Mouse (Mus musculus) bone marrow, adult 2 months (tissue): ENCODE data around the gene Samd14. TPM values are rescaled to one million over a fixed set of nuclear protein-coding genes. Genes with fewer than 3 reads are reported as not detected.
A peak's percentile ranks its signal among the peaks of the same experiment; 100 is the strongest.
"Not testable (repeated sequence)": the region's sequence is repeated elsewhere in the genome, so short reads cannot be mapped to it uniquely, and the experiment has no call there.

Source experiments
- H3K27ac ChIP-seq: fragments of 200-500 bp; 2 replicates; pipeline ENCODE4 v1.5.1; 2012; ENCODE audit warnings: low read depth, mild to moderate bottlenecking, control low read depth, inconsistent platforms, low read length; ENCODE audit not compliant: control insufficient read depth, poor library complexity, insufficient read depth
- H3K4me1 ChIP-seq: fragments of 200-500 bp; 2 replicates; pipeline ENCODE4 v1.6.1; 2011; ENCODE audit warnings: low read length; ENCODE audit not compliant: control insufficient read depth, insufficient read depth
- H3K4me3 ChIP-seq: fragments of 200-500 bp; replicated peaks from 2 replicates; pipeline ENCODE3; 2011; ENCODE audit warnings: mild to moderate bottlenecking, low read depth, low read length, control low read depth; ENCODE audit not compliant: control insufficient read depth
- CTCF ChIP-seq: fragments of 200-500 bp; IDR thresholded peaks from 2 replicates; pipeline ENCODE4 v1.5.1; 2011; ENCODE audit warnings: low read length, control low read depth; ENCODE audit not compliant: control insufficient read depth, insufficient read depth
- POLR2A ChIP-seq: fragments of 200-500 bp; IDR thresholded peaks from 2 replicates; pipeline ENCODE4 v1.6.1; 2011; ENCODE audit warnings: low read depth, mild to moderate bottlenecking, control low read depth, low read length, borderline replicate concordance; ENCODE audit not compliant: control insufficient read depth
- WGBS: fragments of 180-500 bp; shearing (Covaris S2); methylation state at CpG from one replicate; pipeline ENCODE4 v1.1.7; 2018; 5-methylcytosine and 5-hydroxymethylcytosine counted together
- polyA plus RNA-seq: library from polyadenylated mRNA; stranded (reverse); fragments of >200 nt; gene quantifications from 2 replicates; pipeline ENCODE4 v1.2.4, GENCODE M21; 2011; ENCODE audit warnings: low replicate concordance; ENCODE audit not compliant: missing spikeins, insufficient read depth, insufficient read length

Samd14 gene
- polyA plus RNA-seq, result 54.0 and 80.3 TPM in 2 replicates

- WGBS, result under 1% methylated on average over 31 of the region's 32 CpGs
- peak within 1 kb of the TSS; percentile 67 for H3K4me3 ChIP-seq
- peaks cover 1% of the 10 kb centered on the region; the same call in 1 of the 2 replicates for H3K4me1 ChIP-seq
- TF ChIP-seq CTCF (0 out of 2 replicates have a peak, but pooled peaks have one; percentile 1), POLR2A (peak; percentile 65; the same call in 1 of the 2 replicates)
- peak within 1 kb of the TSS; percentile 83 for H3K27ac ChIP-seq
Observed at GRCm38 (mm10) chr11:95009629-95010014, at the start of gene Samd14. Gene Samd14, plus strand, starts transcription at chr11:95009879.

GRCm38 (mm10) chr11:94962534-94963101 lies 47.1 kb upstream of the Samd14 start:
- H3K4me3 ChIP-seq, result no peak overlapping the region
- H3K27ac ChIP-seq, result no peak overlapping the region
- no peaks in the 10 kb centered on the region for H3K4me1 ChIP-seq
- TF ChIP-seq POLR2A (no peak), CTCF (no peak)
- 69% methylated on average over 5 of the region's 5 CpGs for WGBS

- 33% methylated on average over 4 of the region's 4 CpGs for WGBS
Observed at GRCm38 (mm10) chr11:94967419-94967818, 42.3 kb upstream of the Samd14 start, which contains the start of gene Hils1. Gene Hils1, plus strand, starts transcription at chr11:94967593.

GRCm38 (mm10) chr11:94968187-94968586 lies 41.5 kb upstream of the Samd14 start:
- 75% methylated on average over 7 of the region's 7 CpGs for WGBS
- Histone ChIP-seq H3K4me3 (no peak overlapping the region), H3K4me1 (no peaks in the 10 kb centered on the region), H3K27ac (no peak overlapping the region)
- TF ChIP-seq CTCF (no peak), POLR2A (no peak)

More at GRCm38 (mm10) chr11:94967419-94967818, 42.3 kb upstream of the Samd14 start, which contains the start of gene Hils1:
- no peak for TF ChIP-seq POLR2A
- TF ChIP-seq CTCF, result no peak
- H3K27ac ChIP-seq, result no peak within 1 kb of the TSS
- H3K4me3 ChIP-seq, result no peak within 1 kb of the TSS
- H3K4me1 ChIP-seq, result no peaks in the 10 kb centered on the region

GRCm38 (mm10) chr11:94969709-94970108 lies 40.0 kb upstream of the Samd14 start:
- not testable (repeated sequence) for H3K27ac ChIP-seq, H3K4me3 ChIP-seq, H3K4me1 ChIP-seq
- WGBS, result 81% methylated on average over 4 of the region's 4 CpGs

- WGBS, result 47% methylated on average over 15 of the region's 15 CpGs
- Histone ChIP-seq H3K4me3 (no peak overlapping the region), H3K27ac (no peak overlapping the region), H3K4me1 (no peaks in the 10 kb centered on the region)
- TF ChIP-seq CTCF, result no peak; the same call in 1 of the 2 replicates
- no peak for TF ChIP-seq POLR2A
Observed at GRCm38 (mm10) chr11:94970210-94970943, 39.3 kb upstream of the Samd14 start.

GRCm38 (mm10) chr11:94971895-94972615 lies 37.6 kb upstream of the Samd14 start:
- no peak overlapping the region for H3K4me3 ChIP-seq
- 54% methylated on average over 16 of the region's 16 CpGs for WGBS
- no peaks in the 10 kb centered on the region for H3K4me1 ChIP-seq
- H3K27ac ChIP-seq, result no peak overlapping the region
- TF ChIP-seq CTCF (no peak), POLR2A (no peak)

GRCm38 (mm10) chr11:94972887-94973286 lies 36.8 kb upstream of the Samd14 start:
- Histone ChIP-seq H3K4me3 (no peak overlapping the region), H3K27ac (no peak overlapping the region), H3K4me1 (no peaks in the 10 kb centered on the region)
- 87% methylated on average over 5 of the region's 5 CpGs for WGBS
- no peak for TF ChIP-seq POLR2A
- no peak for TF ChIP-seq CTCF
